Mouse (Mus musculus): ENCODE results near the gene Slc5a3.

Gene Slc5a3

GRCm38 (mm10) chr16:92127226-92127625 is 69.1 kb downstream of the Slc5a3 start:
- no peak for DNase-seq

- DNase-seq: no peak
Observed at GRCm38 (mm10) chr16:92127666-92128065, 69.5 kb downstream of the Slc5a3 start.

- no peak for DNase-seq
Observed at GRCm38 (mm10) chr16:92129843-92130242, 71.7 kb downstream of the Slc5a3 start.

- DNase-seq: no peak
Observed at GRCm38 (mm10) chr16:92132511-92132910, 74.4 kb downstream of the Slc5a3 start.

- DNase-seq: no peak
Observed at GRCm38 (mm10) chr16:92134148-92134764, 76.1 kb downstream of the Slc5a3 start.

GRCm38 (mm10) chr16:92136275-92136674 is 78.2 kb downstream of the Slc5a3 start:
- no peak for DNase-seq
